Mouse (Mus musculus): Measurements from ENCODE around the gene Hbq1a. TPM values are rescaled to one million over a fixed set of nuclear protein-coding genes. Genes with fewer than 3 reads are reported as not detected.

Gene Hbq1a
- polyA plus RNA-seq, 1 experiment from 2014 or later, result 1.2 TPM

DNA sequence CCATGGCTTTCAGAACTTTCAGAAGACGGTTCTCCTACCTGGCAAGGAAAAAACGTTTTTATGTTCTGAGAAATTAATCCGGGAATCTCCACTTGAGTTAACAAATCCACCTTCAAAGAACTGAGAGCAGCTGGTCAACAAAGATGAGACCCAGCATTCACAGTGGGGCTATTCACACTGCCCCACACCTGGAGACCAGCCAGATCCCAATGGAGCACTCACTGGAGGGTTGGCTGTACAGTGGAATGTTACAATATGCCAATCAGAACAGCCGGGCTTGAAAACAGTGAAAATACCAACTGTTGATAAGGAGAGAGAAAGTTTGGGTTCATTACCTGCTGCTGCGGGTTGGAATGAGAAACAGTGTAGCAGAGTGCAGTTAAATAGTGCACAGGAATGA lies 32.0 kb downstream of the Hbq1a start:
- Histone ChIP-seq H3K27ac (replicated peaks in 1 of 2; ENCODE audit: control insufficient read depth in 1 of 2, insufficient read depth in 1 of 2, low read depth in 2 of 2, low read length in 2 of 2) (0 out of 4 replicates have a peak overlapping the region, but pooled peaks of 1 of the 2 experiments have one; percentile 46), H3K36me3 (ENCODE audit: control insufficient read depth, insufficient read depth, low read length) (no peaks in the 10 kb centered on the region), H3K27me3 (ENCODE audit: control insufficient read depth, insufficient read depth, low read length) (no peaks in the 10 kb centered on the region), H3K4me2 (ENCODE audit: low read length) (no peak overlapping the region), H3K4me1 (ENCODE audit: control insufficient read depth in 2 of 2, insufficient read depth in 2 of 2, low read length in 2 of 2) (peaks cover 2 to 5% of the 10 kb centered on the region in 2 experiments; a peak in 2 of 4 replicates), H3K9ac (ENCODE audit: low read length) (no peak overlapping the region), H3K9me3 (ENCODE audit: control insufficient read depth, low read length) (0 out of 2 replicates have a peak, but pooled peaks cover 4% of the 10 kb centered on the region), H3K4me3 (ENCODE audit: control insufficient read depth in 1 of 2, insufficient read depth in 1 of 2, low read depth in 1 of 2, low read length in 2 of 2) (no peak overlapping the region)
- 41% methylated on average over 5 of the region's 5 CpGs for WGBS
- no peak for ATAC-seq (ENCODE audit: insufficient number of reproducible peaks, insufficient read depth, low FRiP score, low read depth)

DNA sequence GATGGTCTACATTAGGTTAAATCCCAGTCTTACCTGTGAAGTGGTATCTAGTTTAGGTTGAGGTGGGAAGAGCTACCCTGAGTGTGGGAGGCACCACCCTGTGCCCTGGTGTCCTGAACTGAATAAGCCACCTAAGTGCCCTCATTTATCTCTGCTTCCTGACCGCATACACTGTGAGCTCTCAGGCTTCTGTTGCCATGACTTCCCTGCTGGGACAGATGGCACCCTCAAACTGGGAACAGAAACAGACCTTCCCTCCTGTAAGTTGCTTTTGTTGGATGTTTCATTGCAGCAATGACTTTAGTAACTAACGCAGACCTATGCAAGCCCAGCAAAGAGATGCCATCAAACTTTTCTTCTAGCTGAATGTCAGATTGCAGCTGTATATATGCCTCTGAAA lies 33.4 kb downstream of the Hbq1a start:
- 0 out of 2 replicates have a peak, but pooled peaks cover 4% of the 10 kb centered on the region for H3K9me3 ChIP-seq (ENCODE audit: control insufficient read depth, low read length)
- no peaks in the 10 kb centered on the region for H3K36me3 ChIP-seq (ENCODE audit: control insufficient read depth, insufficient read depth, low read length)
- H3K4me1 ChIP-seq (ENCODE audit: control insufficient read depth in 2 of 2, insufficient read depth in 2 of 2, low read length in 2 of 2), result peaks cover 2 to 5% of the 10 kb centered on the region in 2 experiments; a peak in 2 of 4 replicates
- ATAC-seq (ENCODE audit: insufficient number of reproducible peaks, insufficient read depth, low FRiP score, low read depth), result no peak
- WGBS, result 69% methylated on average over 2 of the region's 2 CpGs
- no peak overlapping the region for H3K9ac ChIP-seq (ENCODE audit: low read length)
- no peak overlapping the region for H3K27ac ChIP-seq (replicated peaks in 1 of 2; ENCODE audit: control insufficient read depth in 1 of 2, insufficient read depth in 1 of 2, low read depth in 2 of 2, low read length in 2 of 2)
- no peak overlapping the region for H3K4me3 ChIP-seq (ENCODE audit: control insufficient read depth in 1 of 2, insufficient read depth in 1 of 2, low read depth in 1 of 2, low read length in 2 of 2)
- no peak overlapping the region for H3K4me2 ChIP-seq (ENCODE audit: low read length)
- no peaks in the 10 kb centered on the region for H3K27me3 ChIP-seq (ENCODE audit: control insufficient read depth, insufficient read depth, low read length)

DNA sequence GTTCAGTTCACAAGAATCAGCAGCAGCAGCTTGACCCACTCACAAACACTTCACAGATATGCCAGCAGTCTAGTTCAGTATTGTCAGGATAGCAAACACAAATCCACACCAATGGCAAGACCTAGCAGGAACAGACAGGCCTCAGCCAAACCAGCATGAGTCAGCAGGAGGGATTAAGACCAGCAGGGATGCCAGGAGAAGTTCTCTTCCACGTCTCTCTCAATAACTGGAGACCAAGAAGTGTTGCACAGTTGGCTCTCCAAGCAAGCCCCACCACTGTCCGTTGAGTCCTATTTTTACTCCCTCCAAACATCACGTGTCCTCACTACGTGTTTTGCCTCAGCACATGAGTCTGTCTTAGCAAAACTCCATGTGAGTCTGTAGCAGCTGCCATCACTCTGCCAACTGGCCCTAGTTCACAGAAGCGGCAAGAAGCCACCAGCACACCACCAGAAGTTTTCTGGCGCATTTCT lies 36.6 kb downstream of the Hbq1a start:
- no peak overlapping the region for H3K4me2 ChIP-seq (ENCODE audit: low read length)
- no peaks in the 10 kb centered on the region for H3K36me3 ChIP-seq (ENCODE audit: control insufficient read depth, insufficient read depth, low read length)
- no peak overlapping the region for H3K27ac ChIP-seq (replicated peaks in 1 of 2; ENCODE audit: control insufficient read depth in 1 of 2, insufficient read depth in 1 of 2, low read depth in 2 of 2, low read length in 2 of 2)
- H3K4me1 ChIP-seq (ENCODE audit: control insufficient read depth in 2 of 2, insufficient read depth in 2 of 2, low read length in 2 of 2), result peaks cover 4 to 5% of the 10 kb centered on the region in 2 experiments; a peak in 3 of 4 replicates
- no peaks in the 10 kb centered on the region for H3K27me3 ChIP-seq (ENCODE audit: control insufficient read depth, insufficient read depth, low read length)
- H3K4me3 ChIP-seq (ENCODE audit: control insufficient read depth in 1 of 2, insufficient read depth in 1 of 2, low read depth in 1 of 2, low read length in 2 of 2), result no peak overlapping the region
- H3K9me3 ChIP-seq (ENCODE audit: control insufficient read depth, low read length), result 0 out of 2 replicates have a peak, but pooled peaks cover 4% of the 10 kb centered on the region
- 80% methylated on average over 6 of the region's 6 CpGs for WGBS
- H3K9ac ChIP-seq (ENCODE audit: low read length), result no peak overlapping the region
- no peak for ATAC-seq (ENCODE audit: insufficient number of reproducible peaks, insufficient read depth, low FRiP score, low read depth)

DNA sequence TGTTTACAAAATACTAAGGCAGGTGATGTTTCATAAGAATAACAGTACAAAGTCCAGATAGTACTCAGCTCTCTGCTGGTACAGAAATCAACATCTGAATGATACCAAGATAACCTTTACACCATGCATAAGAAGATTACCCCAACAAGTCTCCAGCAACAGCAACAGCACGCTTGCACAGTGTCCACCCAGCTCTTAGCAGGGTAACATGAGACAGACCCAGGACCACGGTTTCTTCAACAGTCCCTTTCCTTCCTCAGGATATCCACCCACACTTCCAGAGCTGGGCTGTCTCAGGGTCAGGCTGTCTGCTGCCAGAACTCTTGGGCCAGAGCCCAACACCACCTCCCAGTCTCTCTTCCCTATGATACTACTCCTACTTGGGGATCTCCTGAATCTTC lies 39.3 kb downstream of the Hbq1a start:
- ATAC-seq (ENCODE audit: insufficient number of reproducible peaks, insufficient read depth, low FRiP score, low read depth), result peak; percentile 82
- no peaks in the 10 kb centered on the region for H3K27me3 ChIP-seq (ENCODE audit: control insufficient read depth, insufficient read depth, low read length)
- H3K4me2 ChIP-seq (ENCODE audit: low read length), result no peak overlapping the region
- H3K9me3 ChIP-seq (ENCODE audit: control insufficient read depth, low read length), result 0 out of 2 replicates have a peak, but pooled peaks cover 2% of the 10 kb centered on the region
- no peak overlapping the region for H3K27ac ChIP-seq (replicated peaks in 1 of 2; ENCODE audit: control insufficient read depth in 1 of 2, insufficient read depth in 1 of 2, low read depth in 2 of 2, low read length in 2 of 2)
- H3K9ac ChIP-seq (ENCODE audit: low read length), result no peak overlapping the region
- 45% methylated on average over 2 of the region's 2 CpGs for WGBS
- no peak overlapping the region for H3K4me3 ChIP-seq (ENCODE audit: control insufficient read depth in 1 of 2, insufficient read depth in 1 of 2, low read depth in 1 of 2, low read length in 2 of 2)
- H3K4me1 ChIP-seq (ENCODE audit: control insufficient read depth in 2 of 2, insufficient read depth in 2 of 2, low read length in 2 of 2), result peaks cover 4% of the 10 kb centered on the region in 2 experiments; a peak in 3 of 4 replicates
- no peaks in the 10 kb centered on the region for H3K36me3 ChIP-seq (ENCODE audit: control insufficient read depth, insufficient read depth, low read length)

DNA sequence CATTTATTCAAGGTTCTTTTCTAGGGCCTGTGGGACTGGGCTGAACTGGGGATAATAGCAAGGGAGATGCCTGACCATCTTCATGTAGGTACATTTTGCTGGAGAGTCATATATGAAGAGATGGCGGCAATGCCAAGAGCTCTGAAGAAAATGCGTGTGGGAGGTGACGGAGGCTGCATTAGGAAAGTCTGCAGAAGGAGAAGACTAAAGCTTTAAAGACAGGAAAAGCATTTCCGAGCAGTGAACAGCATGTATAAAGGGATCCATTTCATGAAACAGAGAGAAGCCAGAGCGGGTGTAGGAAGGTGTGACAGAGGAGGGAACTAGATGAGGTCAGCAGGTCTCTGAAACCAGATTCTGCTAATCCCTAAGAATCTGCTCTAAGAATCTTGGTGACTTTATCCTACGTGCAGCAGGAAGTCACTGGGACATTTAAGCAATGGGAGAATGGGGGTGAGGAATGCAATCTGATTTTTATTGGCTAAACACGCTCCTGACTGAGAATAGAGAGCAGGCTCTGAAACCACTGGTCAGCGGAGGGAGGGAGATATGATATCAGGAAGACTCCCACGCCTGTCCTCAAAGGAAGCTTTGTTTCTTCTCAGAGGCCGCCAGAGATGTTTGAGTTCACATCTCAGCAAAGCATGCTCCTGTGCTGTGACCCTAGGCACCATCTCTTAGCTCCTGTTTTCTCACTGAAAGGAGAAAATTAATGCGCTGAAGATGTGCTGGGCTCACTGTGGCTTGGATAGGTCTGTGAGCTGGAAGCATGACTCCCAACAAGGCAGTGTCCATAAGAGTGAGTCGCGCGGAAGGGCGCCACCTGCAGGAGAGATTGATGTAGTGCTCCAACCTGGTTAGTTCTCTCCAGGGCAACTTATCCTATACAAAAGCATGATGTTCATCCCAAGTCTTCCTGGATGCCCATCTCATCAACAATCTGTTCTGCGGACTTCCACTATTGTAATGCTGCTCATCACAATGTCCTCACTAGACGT lies 40.9 kb downstream of the Hbq1a start:
- Histone ChIP-seq H3K4me1 (ENCODE audit: control insufficient read depth in 2 of 2, insufficient read depth in 2 of 2, low read length in 2 of 2) (peaks cover 4% of the 10 kb centered on the region in 2 experiments; a peak in 3 of 4 replicates), H3K27ac (replicated peaks in 1 of 2; ENCODE audit: control insufficient read depth in 1 of 2, insufficient read depth in 1 of 2, low read depth in 2 of 2, low read length in 2 of 2) (peak overlapping the region; percentile 31 to 40; a peak in 3 of 4 replicates), H3K9me3 (ENCODE audit: control insufficient read depth, low read length) (no peaks in the 10 kb centered on the region), H3K27me3 (ENCODE audit: control insufficient read depth, insufficient read depth, low read length) (no peaks in the 10 kb centered on the region), H3K36me3 (ENCODE audit: control insufficient read depth, insufficient read depth, low read length) (no peaks in the 10 kb centered on the region), H3K4me3 (ENCODE audit: control insufficient read depth in 1 of 2, insufficient read depth in 1 of 2, low read depth in 1 of 2, low read length in 2 of 2) (no peak overlapping the region), H3K9ac (ENCODE audit: low read length) (no peak overlapping the region), H3K4me2 (ENCODE audit: low read length) (peak overlapping the region; percentile 26; the same call in 1 of the 2 replicates)
- ATAC-seq (ENCODE audit: insufficient number of reproducible peaks, insufficient read depth, low FRiP score, low read depth), result 0 out of 2 replicates have a peak, but pooled peaks have one; percentile 46
- WGBS, result 28% methylated on average over 17 of the region's 17 CpGs

DNA sequence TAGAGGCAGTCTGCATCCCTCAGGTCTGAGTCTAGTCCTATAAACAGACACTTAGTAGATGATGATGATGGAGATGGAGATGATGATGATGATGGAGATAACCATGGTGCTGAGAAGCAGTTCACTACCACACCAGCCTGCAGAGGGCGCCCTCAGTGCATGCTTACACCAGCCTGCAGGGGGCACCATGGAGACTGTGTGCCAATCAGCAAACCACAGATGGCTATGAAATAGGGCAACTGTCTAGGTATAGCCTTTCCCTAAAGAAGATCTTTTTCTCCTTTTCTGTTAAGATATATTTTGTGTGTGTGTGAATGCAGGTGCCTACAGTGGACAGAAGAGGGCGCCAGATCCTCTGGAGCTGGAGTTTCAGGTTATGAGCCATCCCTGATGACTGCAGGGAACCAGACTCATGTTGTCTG lies 42.9 kb downstream of the Hbq1a start:
- H3K4me2 ChIP-seq (ENCODE audit: low read length), result no peak overlapping the region
- no peak overlapping the region for H3K27ac ChIP-seq (replicated peaks in 1 of 2; ENCODE audit: control insufficient read depth in 1 of 2, insufficient read depth in 1 of 2, low read depth in 2 of 2, low read length in 2 of 2)
- H3K4me1 ChIP-seq (ENCODE audit: control insufficient read depth in 2 of 2, insufficient read depth in 2 of 2, low read length in 2 of 2), result peaks cover 6 to 9% of the 10 kb centered on the region in 2 experiments; a peak in 3 of 4 replicates
- no peaks in the 10 kb centered on the region for H3K36me3 ChIP-seq (ENCODE audit: control insufficient read depth, insufficient read depth, low read length)
- no peaks in the 10 kb centered on the region for H3K27me3 ChIP-seq (ENCODE audit: control insufficient read depth, insufficient read depth, low read length)
- no peaks in the 10 kb centered on the region for H3K9me3 ChIP-seq (ENCODE audit: control insufficient read depth, low read length)
- no peak overlapping the region for H3K9ac ChIP-seq (ENCODE audit: low read length)
- WGBS, result 24% methylated on average over 2 of the region's 2 CpGs
- H3K4me3 ChIP-seq (ENCODE audit: control insufficient read depth in 1 of 2, insufficient read depth in 1 of 2, low read depth in 1 of 2, low read length in 2 of 2), result no peak overlapping the region
- ATAC-seq (ENCODE audit: insufficient number of reproducible peaks, insufficient read depth, low FRiP score, low read depth), result no peak

DNA sequence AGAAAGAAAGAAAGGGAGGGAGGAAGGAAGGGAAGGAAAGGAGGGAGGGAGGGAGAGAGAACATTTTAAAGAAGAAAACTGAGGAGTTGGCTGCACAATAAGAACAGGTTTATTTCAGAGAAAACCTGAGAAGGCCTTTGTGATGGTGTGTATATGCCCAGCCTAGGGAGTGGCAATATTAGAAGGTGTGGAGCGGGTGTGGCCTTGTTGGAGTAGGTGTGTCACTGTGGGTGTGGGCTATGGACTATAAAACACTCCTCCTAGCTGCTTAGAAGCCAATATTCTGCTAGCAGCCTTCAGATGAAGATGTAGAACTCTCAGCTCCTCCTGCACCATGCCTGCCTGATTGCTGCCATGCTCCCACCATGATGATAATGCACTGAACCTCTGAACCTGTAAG lies 43.5 kb downstream of the Hbq1a start:
- no peak overlapping the region for H3K4me2 ChIP-seq (ENCODE audit: low read length)
- WGBS, result 85% methylated on average over 1 of the region's 1 CpGs

More for the DNA sequence above, 43.5 kb downstream of the Hbq1a start:
- H3K27ac ChIP-seq (replicated peaks in 1 of 2; ENCODE audit: control insufficient read depth in 1 of 2, insufficient read depth in 1 of 2, low read depth in 2 of 2, low read length in 2 of 2), result no peak overlapping the region
- no peaks in the 10 kb centered on the region for H3K27me3 ChIP-seq (ENCODE audit: control insufficient read depth, insufficient read depth, low read length)
- H3K4me3 ChIP-seq (ENCODE audit: control insufficient read depth in 1 of 2, insufficient read depth in 1 of 2, low read depth in 1 of 2, low read length in 2 of 2), result no peak overlapping the region
- no peak for ATAC-seq (ENCODE audit: insufficient number of reproducible peaks, insufficient read depth, low FRiP score, low read depth)
- H3K4me1 ChIP-seq (ENCODE audit: control insufficient read depth in 2 of 2, insufficient read depth in 2 of 2, low read length in 2 of 2), result peaks cover 6 to 9% of the 10 kb centered on the region in 2 experiments; a peak in 3 of 4 replicates
- H3K9ac ChIP-seq (ENCODE audit: low read length), result no peak overlapping the region
- H3K9me3 ChIP-seq (ENCODE audit: control insufficient read depth, low read length), result no peaks in the 10 kb centered on the region
- no peaks in the 10 kb centered on the region for H3K36me3 ChIP-seq (ENCODE audit: control insufficient read depth, insufficient read depth, low read length)

All from heart, embryonic 14.5 days (tissue).